Mouse (Mus musculus) testis, postnatal 14 days (tissue): ENCODE data around the gene Bcar1.
A peak's percentile ranks its signal among the peaks of the same experiment; 100 is the strongest.

Experiments used
- DNase-seq: peaks from one replicate; pipeline ENCODE4 v3.0.0; 2021; ENCODE audit warnings: low spot score

Bcar1 gene

GRCm38 (mm10) chr8:111739604-111740003 is 4.0 kb downstream of the Bcar1 start:
- no peak for DNase-seq

- DNase-seq, result no peak
These were observed 4.7 kb downstream of the Bcar1 start for GRCm38 (mm10) chr8:111738867-111739266.

GRCm38 (mm10) chr8:111736321-111736720 is 7.3 kb downstream of the Bcar1 start:
- peak; percentile 5 for DNase-seq

- DNase-seq, result peak; percentile 3
These were observed 7.8 kb downstream of the Bcar1 start for GRCm38 (mm10) chr8:111735791-111736190.

DNA sequence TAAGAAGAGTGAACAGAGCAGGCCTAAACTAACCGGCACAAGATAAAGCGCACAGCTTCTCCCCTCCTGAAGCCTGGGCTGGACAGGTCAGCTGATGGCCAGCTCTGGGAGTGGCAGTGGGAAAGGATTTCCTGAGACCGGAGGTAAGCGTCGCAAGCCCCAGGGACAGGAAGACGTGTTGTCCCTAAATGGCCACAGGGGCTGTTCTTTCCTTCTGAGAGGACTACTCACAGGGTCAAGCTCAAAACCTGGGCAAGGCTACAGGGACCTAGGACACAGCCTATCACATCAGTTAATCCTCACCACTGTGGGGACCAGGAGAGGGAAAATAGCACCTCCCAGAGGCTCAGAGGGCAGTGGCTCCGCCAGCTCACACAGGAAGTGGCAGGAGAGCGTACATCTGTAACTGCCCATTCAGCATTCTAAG is 8.3 kb downstream of the Bcar1 start:
- peak; percentile 3 for DNase-seq

DNA sequence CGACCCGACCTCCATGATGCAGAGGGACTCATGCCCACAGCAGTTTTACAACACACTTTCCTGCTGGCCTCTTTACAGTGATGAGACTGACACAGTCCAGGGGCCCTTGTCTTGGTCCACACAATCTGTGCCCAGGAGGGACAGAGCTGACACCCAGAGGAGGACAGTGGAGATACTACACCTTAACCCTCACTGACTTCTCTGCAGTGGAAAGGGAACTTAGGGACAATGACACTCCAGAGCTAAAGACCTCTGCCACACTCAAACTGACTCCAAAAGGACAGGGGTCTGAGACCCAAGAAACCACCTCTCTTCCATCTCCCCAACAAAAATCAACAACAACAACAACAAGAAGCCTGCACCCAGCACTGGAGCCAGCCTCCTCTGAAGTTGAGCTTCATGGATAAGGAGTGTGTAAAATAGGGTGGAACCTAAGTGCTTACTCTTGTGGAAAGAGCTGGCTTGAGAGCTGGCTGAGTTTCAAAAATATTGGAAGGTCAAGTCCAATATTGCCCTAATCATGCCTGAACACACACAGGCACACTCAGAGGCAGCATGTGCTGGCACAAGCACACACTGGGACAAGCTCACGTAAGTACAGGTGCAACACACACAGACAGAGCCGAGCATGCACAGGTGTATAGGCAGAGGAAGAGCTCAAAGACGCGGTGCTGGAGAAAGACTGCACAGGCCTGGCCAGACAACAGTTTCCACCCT is 9.2 kb downstream of the Bcar1 start:
- DNase-seq, result no peak

GRCm38 (mm10) chr8:111733581-111734243 is 9.9 kb downstream of the Bcar1 start:
- DNase-seq, result no peak

DNA sequence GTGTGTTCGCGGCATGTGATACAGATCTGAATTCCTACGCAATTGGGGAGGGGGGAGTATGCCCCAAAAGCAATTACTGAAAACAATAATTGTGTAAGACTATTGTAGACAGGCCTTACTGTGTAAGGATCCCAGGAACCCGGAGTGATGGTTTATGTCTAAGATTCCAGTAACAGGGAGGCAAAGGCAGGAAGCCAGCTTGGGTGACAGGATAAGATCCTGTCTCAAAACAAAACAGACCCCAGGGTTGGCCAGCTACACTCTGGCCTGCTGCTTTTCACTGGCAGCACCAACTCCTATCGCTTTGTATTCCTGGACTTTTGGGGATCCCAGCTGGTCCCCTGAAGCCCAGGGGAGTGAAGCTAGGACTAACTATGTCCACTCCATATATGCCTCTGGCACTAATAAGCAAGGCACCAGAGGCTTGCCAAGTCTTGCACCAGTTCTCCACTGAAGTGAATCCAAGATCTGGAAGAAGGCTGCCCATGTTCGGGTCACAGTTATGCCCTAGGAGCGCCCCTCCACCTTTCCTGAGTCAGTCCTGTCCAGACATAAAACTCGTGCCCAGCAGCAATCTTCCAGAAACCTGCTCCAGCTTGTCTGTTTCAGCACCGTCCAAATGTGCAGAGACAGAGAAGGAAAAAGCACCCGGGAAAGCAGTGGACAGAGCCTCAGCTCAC is 11.1 kb downstream of the Bcar1 start:
- DNase-seq, result no peak

DNA sequence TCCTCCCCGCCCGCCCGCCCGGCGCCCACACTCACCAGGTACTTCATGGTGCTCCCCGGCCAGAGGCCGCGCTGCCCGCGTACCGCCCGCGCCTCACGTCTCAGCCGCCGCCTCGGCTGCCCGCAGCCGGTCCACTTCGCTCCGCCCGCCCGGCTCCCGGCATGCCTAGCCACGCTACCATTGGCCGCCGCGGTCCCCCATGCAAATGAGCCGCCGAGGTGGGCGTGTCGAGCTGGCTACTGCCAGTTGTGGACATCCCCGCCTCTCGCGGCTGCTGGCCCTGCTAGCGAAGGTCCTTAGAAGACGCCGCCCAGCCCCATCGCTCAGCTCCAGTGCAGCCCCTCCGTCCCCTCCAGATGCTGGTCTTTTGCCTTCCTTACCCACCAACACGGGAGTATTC is 11.6 kb downstream of the Bcar1 start:
- DNase-seq, result peak; percentile 97

- no peak for DNase-seq
These were observed 12.2 kb downstream of the Bcar1 start for GRCm38 (mm10) chr8:111731231-111731977.

DNA sequence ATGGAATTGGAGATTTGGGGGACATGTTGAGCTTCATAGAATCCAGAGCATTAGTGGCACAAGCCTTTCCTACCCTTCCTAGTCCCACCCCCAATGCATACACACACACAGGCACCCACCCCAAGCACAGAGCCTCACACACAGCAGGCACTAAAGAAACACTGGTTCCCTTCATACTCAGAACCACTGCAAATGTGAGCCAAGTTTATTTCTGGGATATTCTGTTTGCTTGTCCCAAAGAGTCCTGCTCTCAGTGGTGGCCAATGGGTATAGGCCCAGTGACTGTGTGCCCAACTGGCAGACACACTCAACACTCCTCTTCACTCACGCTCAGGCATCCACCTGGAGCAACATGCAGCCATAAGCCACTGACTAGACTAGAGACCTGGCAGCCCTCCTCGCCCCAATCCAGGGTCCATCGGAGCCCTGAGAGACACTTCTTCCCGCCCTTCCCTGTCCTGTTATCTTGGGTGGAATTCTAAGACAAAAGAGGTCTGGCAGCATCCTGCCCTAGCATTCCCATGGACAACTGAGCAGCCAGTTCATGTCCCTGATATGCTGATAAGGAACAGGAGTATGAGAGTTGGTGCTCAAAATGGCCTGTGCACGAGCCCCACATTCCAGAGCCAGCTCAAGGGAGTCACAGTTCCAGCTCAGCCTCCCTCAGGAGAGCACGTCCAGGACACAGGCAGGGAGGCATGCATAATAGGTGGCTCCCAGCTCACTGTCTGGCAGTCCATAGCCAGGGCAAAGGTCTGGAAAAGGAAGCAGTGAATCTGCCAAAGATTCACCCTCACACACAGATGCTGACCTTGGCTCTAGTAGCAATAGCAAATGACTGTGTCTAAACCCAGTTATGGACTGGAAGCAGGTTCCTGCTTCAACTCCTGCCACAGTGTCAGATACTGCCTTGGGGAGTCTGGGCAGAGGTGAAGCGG is 14.1 kb downstream of the Bcar1 start:
- peak; percentile 70 for DNase-seq

DNA sequence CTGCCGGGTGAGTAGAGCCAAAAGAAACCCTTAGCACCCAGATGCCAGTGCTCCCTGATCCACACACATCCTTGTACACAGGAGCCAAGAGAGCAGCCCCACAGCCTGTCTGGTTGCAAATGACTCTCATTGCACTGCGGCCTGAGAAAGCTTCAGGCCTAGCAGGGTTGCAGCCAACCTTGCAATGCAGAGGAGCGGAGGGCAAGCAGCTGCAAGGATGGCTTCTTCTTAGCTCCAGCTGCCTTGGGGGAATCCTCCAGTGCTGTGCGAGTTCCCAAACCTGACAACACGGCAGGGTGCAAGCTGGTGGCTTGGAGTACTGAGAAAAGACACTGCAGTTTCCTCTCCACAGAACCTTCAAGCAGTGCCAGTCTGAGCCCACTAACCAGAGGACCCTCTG is 15.1 kb downstream of the Bcar1 start:
- DNase-seq, result no peak

DNA sequence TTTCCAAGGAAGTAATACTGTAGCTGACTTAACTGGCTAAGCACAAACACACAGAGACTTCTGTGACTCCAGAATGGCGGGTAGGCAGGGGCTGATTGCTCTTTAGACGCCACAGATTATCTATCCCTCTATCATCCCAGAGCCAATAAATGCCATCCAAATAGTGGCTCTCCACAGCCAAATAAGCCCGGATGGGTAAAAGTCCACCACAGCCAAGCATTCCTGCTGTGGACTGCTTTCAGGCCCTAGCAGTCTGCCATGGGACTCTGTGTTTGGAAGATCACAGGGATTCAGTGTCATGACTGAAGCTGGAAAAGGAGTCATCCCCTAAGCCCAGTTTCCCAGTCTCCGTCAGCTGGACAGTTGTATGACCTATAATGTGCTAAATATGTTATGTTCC is 16.1 kb downstream of the Bcar1 start:
- DNase-seq, result no peak

GRCm38 (mm10) chr8:111726102-111726900 is 17.3 kb downstream of the Bcar1 start:
- DNase-seq, result peak; percentile 82

DNA sequence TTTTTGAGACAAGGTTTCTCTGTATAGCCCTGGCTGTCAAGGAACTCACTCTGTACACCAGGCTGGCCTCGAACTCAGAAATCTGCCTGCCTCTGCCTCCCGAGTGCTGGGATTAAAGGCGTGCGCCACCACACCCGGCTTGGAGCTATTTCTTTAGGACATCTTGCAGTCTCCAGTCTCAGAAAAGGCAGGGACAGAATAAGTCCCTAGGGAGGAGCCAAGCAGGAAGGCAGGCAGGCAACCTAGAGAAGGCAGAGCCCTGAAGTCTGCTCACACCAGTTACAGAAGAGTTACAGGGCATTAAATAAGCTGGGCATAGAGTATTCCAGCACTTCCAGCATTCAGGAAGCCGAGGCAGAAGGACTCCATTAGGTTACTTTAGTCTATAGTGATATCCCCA is 18.3 kb downstream of the Bcar1 start:
- DNase-seq, result no peak

- no peak for DNase-seq
These were observed 23.5 kb downstream of the Bcar1 start for GRCm38 (mm10) chr8:111720115-111720544.

GRCm38 (mm10) chr8:111718937-111719336 is 24.7 kb downstream of the Bcar1 start:
- no peak for DNase-seq

GRCm38 (mm10) chr8:111717866-111718265 is 25.7 kb downstream of the Bcar1 start:
- peak; percentile 55 for DNase-seq

DNA sequence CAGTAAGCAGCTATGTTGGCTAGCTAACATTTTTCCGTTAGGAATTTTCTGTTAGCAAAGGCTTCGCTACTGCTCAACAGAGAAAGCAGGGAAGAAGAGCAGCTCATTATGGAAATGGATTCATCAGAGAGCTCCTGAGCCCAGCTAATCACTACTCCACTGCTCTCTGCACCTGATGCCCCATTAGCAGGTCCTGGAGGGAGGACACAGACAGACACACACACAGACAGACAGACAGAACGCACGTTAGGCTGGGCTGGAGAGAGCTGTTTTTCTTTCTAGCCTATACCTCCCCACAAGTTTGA is 26.2 kb downstream of the Bcar1 start:
- no peak for DNase-seq
